Mouse (Mus musculus): ENCODE measurements at regions not wholly inside any gene's neighbourhood (a gene's known extent, or its start where the extent isn't known, plus 50 kb on each side); places are given as distances from the start of the nearest gene placed in this dataset.

DNA sequence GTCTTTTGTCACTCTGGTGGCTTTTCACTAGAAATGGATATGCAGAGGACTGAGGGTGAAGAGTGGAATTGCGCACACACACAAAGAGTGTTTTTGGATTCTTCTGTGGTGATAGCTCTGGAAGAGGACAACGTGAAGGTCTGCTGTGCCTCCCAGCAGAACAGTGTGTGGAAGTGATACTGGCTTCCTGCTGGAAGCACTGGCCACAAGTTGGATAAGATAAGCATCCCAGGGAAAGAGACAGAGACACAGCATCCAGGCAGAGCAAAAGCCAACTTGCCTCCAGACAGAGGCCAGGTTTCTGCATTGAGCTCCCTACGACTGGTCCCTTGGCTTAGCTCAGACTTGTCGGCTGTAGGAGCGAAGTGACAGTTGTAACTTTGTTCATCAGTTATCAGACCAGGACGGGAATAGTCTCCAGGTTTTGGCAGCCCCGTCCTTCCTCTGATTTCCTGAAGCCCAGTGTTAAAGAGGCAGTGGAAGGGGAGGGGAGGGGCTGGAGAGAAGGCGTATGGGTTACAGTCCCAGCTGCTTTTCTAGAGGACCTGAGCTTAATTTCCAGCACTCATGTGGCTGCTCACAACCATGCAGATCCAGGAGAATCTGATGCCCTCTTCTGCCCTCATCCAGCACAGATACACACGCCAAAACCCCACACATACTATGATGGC, 89.2 kb downstream of the Tmem170b start:
- Histone ChIP-seq H3K4me3 (ENCODE audit: low read depth, low read length) (no peak overlapping the region), H3K27ac (ENCODE audit: insufficient read depth, low read length) (no peak overlapping the region)
- TF ChIP-seq EP300 (IDR thresholded peaks at IDR 0.05; ENCODE audit: insufficient read depth, low read depth, low read length) (no peak), CTCF (IDR thresholded peaks at IDR 0.05; ENCODE audit: low read depth, low read length) (no peak), POLR2A (IDR thresholded peaks at IDR 0.05; ENCODE audit: insufficient read depth, low read length) (no peak)

DNA sequence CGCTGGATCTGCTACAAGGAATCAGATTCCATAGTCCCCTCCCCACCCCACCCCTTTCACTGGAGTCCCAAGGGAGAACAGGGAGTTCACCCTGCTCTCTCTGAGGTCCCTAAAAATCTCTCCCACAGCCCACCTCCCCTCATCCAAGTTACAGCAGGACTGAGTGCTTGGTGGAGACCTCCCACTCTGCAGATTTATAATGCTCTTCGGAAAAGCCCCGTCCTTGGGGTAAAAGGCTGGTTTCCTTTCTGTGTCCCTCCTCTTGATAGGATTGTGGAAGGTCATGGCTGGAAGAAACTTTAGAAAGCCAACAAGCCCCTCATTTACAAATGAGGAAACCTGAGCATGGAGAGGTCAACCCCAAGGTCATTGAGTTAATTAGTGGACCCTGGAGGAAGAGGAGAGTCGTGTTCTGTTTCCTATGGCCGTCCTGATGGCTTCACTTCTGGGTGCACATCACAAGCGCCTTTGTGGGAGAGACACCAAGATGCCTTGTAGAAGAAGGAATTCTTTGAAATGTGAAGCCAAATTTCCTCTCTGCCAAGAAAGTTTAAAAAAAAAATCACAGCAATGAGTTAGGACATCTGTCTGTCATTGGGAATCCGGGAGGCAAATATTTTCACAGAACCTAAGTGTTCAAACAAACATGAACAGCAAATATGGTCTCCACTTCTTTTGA, 91.2 kb downstream of the Tmem170b start:
- Histone ChIP-seq H3K36me3 (ENCODE audit: control insufficient read depth, insufficient read depth, low read length, poor library complexity, severe bottlenecking) (no peaks in the 10 kb centered on the region), H3K9me3 (replicated peaks; ENCODE audit: control insufficient read depth, insufficient read depth, low read length, poor library complexity, severe bottlenecking) (no peaks in the 10 kb centered on the region), H3K27ac (ENCODE audit: insufficient read depth, low read length) (no peak overlapping the region), H3K9ac (ENCODE audit: low read depth, poor library complexity, severe bottlenecking) (no peak overlapping the region), H3K4me3 (ENCODE audit: low read depth, low read length) (no peak overlapping the region), H3K27me3 (ENCODE audit: control insufficient read depth, insufficient read depth, low read length, poor library complexity, severe bottlenecking) (no peaks in the 10 kb centered on the region), H3K4me1 (ENCODE audit: control insufficient read depth, insufficient read depth, low read length) (no peaks in the 10 kb centered on the region)
- TF ChIP-seq CTCF (IDR thresholded peaks at IDR 0.05; ENCODE audit: low read depth, low read length) = no peak
- no peak for TF ChIP-seq POLR2A (IDR thresholded peaks at IDR 0.05; ENCODE audit: insufficient read depth, low read length)
- TF ChIP-seq EP300 (IDR thresholded peaks at IDR 0.05; ENCODE audit: insufficient read depth, low read depth, low read length) = no peak

More for the DNA sequence above, 89.2 kb downstream of the Tmem170b start:
- no peaks in the 10 kb centered on the region for H3K36me3 ChIP-seq (ENCODE audit: control insufficient read depth, insufficient read depth, low read length, poor library complexity, severe bottlenecking)
- H3K9ac ChIP-seq (ENCODE audit: low read depth, poor library complexity, severe bottlenecking) = no peak overlapping the region
- H3K9me3 ChIP-seq (replicated peaks; ENCODE audit: control insufficient read depth, insufficient read depth, low read length, poor library complexity, severe bottlenecking) = no peaks in the 10 kb centered on the region
- H3K4me1 ChIP-seq (ENCODE audit: control insufficient read depth, insufficient read depth, low read length) = no peaks in the 10 kb centered on the region
- no peaks in the 10 kb centered on the region for H3K27me3 ChIP-seq (ENCODE audit: control insufficient read depth, insufficient read depth, low read length, poor library complexity, severe bottlenecking)

DNA sequence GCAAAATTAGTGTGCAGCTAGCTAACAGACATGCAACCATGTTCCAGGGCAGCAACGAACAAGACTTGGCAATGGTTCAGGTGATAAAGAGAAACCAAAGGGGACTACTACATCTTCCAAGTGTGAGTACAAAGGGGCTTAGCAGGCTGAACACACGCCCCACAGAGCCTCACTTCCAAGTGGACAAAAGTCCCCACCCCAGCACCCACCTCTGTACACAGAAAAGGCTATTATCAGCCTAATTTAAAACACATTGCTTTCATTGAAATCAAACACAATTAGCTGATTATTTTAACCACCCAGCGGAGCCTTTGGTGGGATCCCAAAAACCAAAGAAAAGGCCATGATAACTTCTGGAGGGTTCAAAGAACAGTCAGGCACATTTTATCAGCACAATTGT, 95.6 kb downstream of the Tmem170b start:
- Histone ChIP-seq H3K27me3 (ENCODE audit: control insufficient read depth, insufficient read depth, low read length, poor library complexity, severe bottlenecking) (no peaks in the 10 kb centered on the region), H3K4me1 (ENCODE audit: control insufficient read depth, insufficient read depth, low read length) (no peaks in the 10 kb centered on the region), H3K36me3 (ENCODE audit: control insufficient read depth, insufficient read depth, low read length, poor library complexity, severe bottlenecking) (no peaks in the 10 kb centered on the region), H3K27ac (ENCODE audit: insufficient read depth, low read length) (no peak overlapping the region), H3K9me3 (replicated peaks; ENCODE audit: control insufficient read depth, insufficient read depth, low read length, poor library complexity, severe bottlenecking) (no peaks in the 10 kb centered on the region), H3K4me3 (ENCODE audit: low read depth, low read length) (no peak overlapping the region), H3K9ac (ENCODE audit: low read depth, poor library complexity, severe bottlenecking) (no peak overlapping the region)
- TF ChIP-seq CTCF (IDR thresholded peaks at IDR 0.05; ENCODE audit: low read depth, low read length) (no peak), EP300 (IDR thresholded peaks at IDR 0.05; ENCODE audit: insufficient read depth, low read depth, low read length) (no peak), POLR2A (IDR thresholded peaks at IDR 0.05; ENCODE audit: insufficient read depth, low read length) (no peak)

DNA sequence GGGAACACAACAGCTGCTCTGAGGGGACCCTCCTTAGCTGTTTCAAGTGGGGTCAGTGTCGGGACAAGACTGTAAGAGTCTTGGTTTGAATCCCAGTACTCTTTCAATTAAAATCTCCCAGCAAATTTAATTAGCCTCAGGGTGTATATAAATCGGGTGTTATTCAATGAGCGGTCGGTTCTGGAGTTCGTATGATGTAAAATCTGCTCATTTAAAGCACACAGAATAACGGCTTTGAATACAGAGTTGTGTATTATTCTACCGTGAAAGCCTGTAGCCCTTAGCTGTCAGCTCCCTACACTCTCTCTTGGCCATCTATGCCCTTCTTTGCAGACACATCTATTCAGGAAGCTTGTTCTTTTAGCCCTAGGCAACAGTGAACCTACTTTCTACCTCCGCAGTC, 96.1 kb downstream of the Tmem170b start:
- no peaks in the 10 kb centered on the region for H3K27me3 ChIP-seq (ENCODE audit: control insufficient read depth, insufficient read depth, low read length, poor library complexity, severe bottlenecking)
- no peaks in the 10 kb centered on the region for H3K9me3 ChIP-seq (replicated peaks; ENCODE audit: control insufficient read depth, insufficient read depth, low read length, poor library complexity, severe bottlenecking)
- no peaks in the 10 kb centered on the region for H3K36me3 ChIP-seq (ENCODE audit: control insufficient read depth, insufficient read depth, low read length, poor library complexity, severe bottlenecking)
- H3K4me1 ChIP-seq (ENCODE audit: control insufficient read depth, insufficient read depth, low read length) = no peaks in the 10 kb centered on the region
- TF ChIP-seq EP300 (IDR thresholded peaks at IDR 0.05; ENCODE audit: insufficient read depth, low read depth, low read length) (no peak), POLR2A (IDR thresholded peaks at IDR 0.05; ENCODE audit: insufficient read depth, low read length) (no peak), CTCF (IDR thresholded peaks at IDR 0.05; ENCODE audit: low read depth, low read length) (no peak)
- no peak overlapping the region for H3K4me3 ChIP-seq (ENCODE audit: low read depth, low read length)
- H3K27ac ChIP-seq (ENCODE audit: insufficient read depth, low read length) = no peak overlapping the region
- no peak overlapping the region for H3K9ac ChIP-seq (ENCODE audit: low read depth, poor library complexity, severe bottlenecking)

DNA sequence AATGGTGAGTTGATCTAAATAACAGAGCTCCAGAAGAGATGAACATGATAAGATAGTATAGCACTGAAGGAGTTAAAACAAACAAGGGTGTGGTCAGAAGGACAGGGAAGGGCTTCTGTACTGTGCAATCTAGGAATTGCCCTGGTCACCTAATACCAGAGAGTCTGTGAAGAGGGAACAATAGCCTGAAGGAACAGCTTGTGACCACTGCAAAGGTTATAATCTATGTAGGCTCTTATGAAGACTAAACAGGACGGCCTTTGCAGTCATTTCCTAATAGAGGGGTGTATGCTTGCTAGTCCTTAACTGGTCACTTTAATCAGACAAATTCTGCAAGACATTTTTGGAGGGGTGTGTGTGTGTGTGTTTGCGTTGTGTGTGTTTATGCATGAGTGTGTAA, 97.5 kb downstream of the Tmem170b start:
- no peak overlapping the region for H3K9ac ChIP-seq (ENCODE audit: low read depth, poor library complexity, severe bottlenecking)
- H3K4me1 ChIP-seq (ENCODE audit: control insufficient read depth, insufficient read depth, low read length) = no peaks in the 10 kb centered on the region
- H3K4me3 ChIP-seq (ENCODE audit: low read depth, low read length) = no peak overlapping the region
- TF ChIP-seq CTCF (IDR thresholded peaks at IDR 0.05; ENCODE audit: low read depth, low read length) (no peak), EP300 (IDR thresholded peaks at IDR 0.05; ENCODE audit: insufficient read depth, low read depth, low read length) (no peak), POLR2A (IDR thresholded peaks at IDR 0.05; ENCODE audit: insufficient read depth, low read length) (no peak)
- H3K36me3 ChIP-seq (ENCODE audit: control insufficient read depth, insufficient read depth, low read length, poor library complexity, severe bottlenecking) = no peaks in the 10 kb centered on the region
- no peaks in the 10 kb centered on the region for H3K27me3 ChIP-seq (ENCODE audit: control insufficient read depth, insufficient read depth, low read length, poor library complexity, severe bottlenecking)
- no peak overlapping the region for H3K27ac ChIP-seq (ENCODE audit: insufficient read depth, low read length)
- no peaks in the 10 kb centered on the region for H3K9me3 ChIP-seq (replicated peaks; ENCODE audit: control insufficient read depth, insufficient read depth, low read length, poor library complexity, severe bottlenecking)

DNA sequence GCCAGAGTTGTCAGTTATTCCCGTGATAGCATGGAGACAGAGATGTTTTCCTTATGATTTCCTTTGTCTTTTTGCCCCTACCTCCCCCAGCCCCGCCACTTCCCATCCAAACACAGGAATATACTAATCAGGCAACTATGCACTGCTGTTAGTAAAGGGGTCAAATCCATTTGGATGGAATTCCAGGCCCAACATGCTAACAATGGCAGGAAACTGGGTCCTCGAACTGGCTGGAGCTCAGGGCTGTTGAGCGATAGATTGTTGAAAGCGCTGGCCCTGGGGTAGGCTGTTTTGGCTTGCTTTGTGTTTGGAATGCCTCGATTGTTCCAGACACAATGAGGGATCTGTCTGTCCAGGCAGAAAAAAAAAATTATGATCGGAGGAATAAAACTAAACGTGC, 97.9 kb downstream of the Tmem170b start:
- Histone ChIP-seq H3K9me3 (replicated peaks; ENCODE audit: control insufficient read depth, insufficient read depth, low read length, poor library complexity, severe bottlenecking) (no peaks in the 10 kb centered on the region), H3K4me3 (ENCODE audit: low read depth, low read length) (no peak overlapping the region), H3K27ac (ENCODE audit: insufficient read depth, low read length) (no peak overlapping the region), H3K9ac (ENCODE audit: low read depth, poor library complexity, severe bottlenecking) (no peak overlapping the region), H3K4me1 (ENCODE audit: control insufficient read depth, insufficient read depth, low read length) (no peaks in the 10 kb centered on the region), H3K36me3 (ENCODE audit: control insufficient read depth, insufficient read depth, low read length, poor library complexity, severe bottlenecking) (no peaks in the 10 kb centered on the region), H3K27me3 (ENCODE audit: control insufficient read depth, insufficient read depth, low read length, poor library complexity, severe bottlenecking) (no peaks in the 10 kb centered on the region)
- no peak for TF ChIP-seq CTCF (IDR thresholded peaks at IDR 0.05; ENCODE audit: low read depth, low read length)
- no peak for TF ChIP-seq POLR2A (IDR thresholded peaks at IDR 0.05; ENCODE audit: insufficient read depth, low read length)
- no peak for TF ChIP-seq EP300 (IDR thresholded peaks at IDR 0.05; ENCODE audit: insufficient read depth, low read depth, low read length)

Measured in ES-Bruce4 (cell line).